Mouse (Mus musculus): ENCODE data around the gene Ecm1. TPM values are rescaled to one million over a fixed set of nuclear protein-coding genes. Genes with fewer than 3 reads are reported as not detected.

The Ecm1 gene
- polyA plus RNA-seq, 1 experiment from 2014 or later: 254 TPM

DNA sequence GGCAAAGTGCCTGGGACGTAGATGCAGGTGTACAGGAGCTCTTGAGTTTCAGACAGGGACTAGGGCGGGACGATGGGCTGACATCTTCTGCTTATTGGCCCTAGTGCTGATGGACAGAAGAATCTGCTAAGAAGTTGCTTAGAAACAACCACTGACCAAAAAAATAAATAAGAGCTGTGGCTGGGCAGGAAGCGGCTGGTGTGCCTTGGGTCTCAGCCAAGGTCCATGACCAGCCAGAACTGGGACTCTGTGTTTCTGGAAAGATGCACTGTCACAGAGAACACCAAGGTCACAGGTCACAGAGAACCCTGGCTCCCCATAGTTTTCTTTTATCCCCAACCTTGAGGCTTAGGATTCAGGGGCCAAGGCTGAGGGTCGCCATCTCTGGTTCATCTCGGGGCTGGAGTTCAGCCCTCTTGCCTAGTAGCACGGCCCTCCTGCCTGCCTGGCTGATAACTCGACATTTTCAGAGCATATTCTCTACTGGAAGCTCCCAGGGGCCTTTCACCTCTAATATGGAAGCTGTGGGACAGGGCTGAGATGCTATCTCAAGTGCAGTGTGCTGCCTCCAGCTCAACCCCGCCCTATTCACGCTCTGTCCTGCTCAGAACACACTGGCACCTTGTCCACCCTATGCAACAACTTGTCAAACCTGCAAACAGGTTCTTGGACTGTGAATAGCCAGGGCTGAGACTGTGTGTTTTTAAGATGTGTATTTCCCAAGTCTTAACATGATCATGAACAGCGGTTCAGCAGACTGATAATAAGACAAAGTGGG, 6.4 kb downstream of the Ecm1 start:
- peak overlapping the region; percentile 77 for H3K27ac ChIP-seq (replicated peaks)
- 0 out of 2 replicates have a peak, but pooled peaks cover 3% of the 10 kb centered on the region for H3K36me3 ChIP-seq (ENCODE audit: control insufficient read depth, insufficient read depth, low read length)
- H3K4me2 ChIP-seq (replicated peaks; ENCODE audit: low read depth): no peak overlapping the region
- TF ChIP-seq EP300 (optimal IDR thresholded peaks at IDR 0.05) (no peak), CTCF (IDR thresholded peaks at IDR 0.05; ENCODE audit: low read depth) (no peak)
- H3K9ac ChIP-seq (ENCODE audit: low read length): no peak overlapping the region
- no peak for DNase-seq (ENCODE audit: low spot score)
- 70% methylated on average over 11 of the region's 11 CpGs for WGBS
- H3K27me3 ChIP-seq (ENCODE audit: control insufficient read depth, insufficient read depth, low read length): no peaks in the 10 kb centered on the region
- peak; percentile 19; the same call in 1 of the 2 replicates for ATAC-seq (ENCODE audit: low FRiP score, low TSS enrichment)
- H3K4me1 ChIP-seq (replicated peaks; ENCODE audit: control insufficient read depth, insufficient read depth): peaks cover 3% of the 10 kb centered on the region; the same call in 1 of the 2 replicates
- no peak overlapping the region for H3K4me3 ChIP-seq (ENCODE audit: low read depth, low read length)
- no peaks in the 10 kb centered on the region for H3K9me3 ChIP-seq (ENCODE audit: control insufficient read depth, low read length)

DNA sequence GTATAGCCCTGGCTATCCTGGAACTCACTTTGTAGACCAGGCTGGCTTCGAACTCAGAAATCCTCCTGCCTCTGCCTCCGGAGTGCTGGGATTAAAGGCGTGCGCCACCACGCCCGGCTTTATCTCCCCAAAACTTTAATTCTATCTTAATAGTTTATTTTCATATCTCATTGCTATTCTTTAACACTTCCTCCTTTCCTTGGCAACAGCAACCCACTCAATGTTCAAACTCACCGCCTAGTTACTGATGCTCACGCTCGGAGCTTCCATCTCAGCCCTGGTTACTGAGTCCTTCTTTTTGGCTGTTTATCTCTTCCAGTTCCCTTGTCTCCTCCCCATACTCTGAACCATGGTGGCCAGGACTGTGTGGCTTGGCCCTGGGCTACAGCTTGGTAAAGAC, 7.1 kb downstream of the Ecm1 start:
- no peak for TF ChIP-seq CTCF (IDR thresholded peaks at IDR 0.05; ENCODE audit: low read depth)
- TF ChIP-seq EP300 (optimal IDR thresholded peaks at IDR 0.05): no peak
- Histone ChIP-seq H3K9ac (ENCODE audit: low read length) (no peak overlapping the region), H3K4me2 (replicated peaks; ENCODE audit: low read depth) (no peak overlapping the region), H3K4me3 (ENCODE audit: low read depth, low read length) (no peak overlapping the region), H3K9me3 (ENCODE audit: control insufficient read depth, low read length) (no peaks in the 10 kb centered on the region), H3K4me1 (replicated peaks; ENCODE audit: control insufficient read depth, insufficient read depth) (peaks cover 3% of the 10 kb centered on the region; the same call in 1 of the 2 replicates), H3K27me3 (ENCODE audit: control insufficient read depth, insufficient read depth, low read length) (no peaks in the 10 kb centered on the region), H3K36me3 (ENCODE audit: control insufficient read depth, insufficient read depth, low read length) (0 out of 2 replicates have a peak, but pooled peaks cover 3% of the 10 kb centered on the region), H3K27ac (replicated peaks) (no peak overlapping the region)
- no peak for ATAC-seq (ENCODE audit: low FRiP score, low TSS enrichment)
- WGBS: 87% methylated on average over 9 of the region's 9 CpGs
- no peak for DNase-seq (ENCODE audit: low spot score)

DNA sequence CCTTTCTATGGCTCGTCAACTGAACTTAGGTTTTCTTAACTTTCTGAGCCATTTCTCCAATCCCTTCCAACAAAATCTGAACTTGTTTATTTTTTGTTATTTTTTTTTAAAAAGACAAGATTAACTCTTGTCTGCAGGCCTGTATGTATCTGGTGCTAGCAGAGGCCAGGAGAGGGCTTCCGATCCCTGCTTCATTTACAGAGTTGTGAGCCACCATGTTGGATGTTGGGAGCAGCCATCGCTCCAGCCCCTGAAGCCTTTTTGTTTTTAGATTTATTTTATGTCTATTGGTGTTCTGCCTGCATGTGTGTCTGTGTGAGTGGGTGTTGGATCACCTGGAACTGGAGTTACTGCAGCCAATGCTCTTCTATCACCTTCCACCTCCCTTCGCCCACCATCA, 7.6 kb downstream of the Ecm1 start:
- Histone ChIP-seq H3K27ac (replicated peaks) (no peak overlapping the region), H3K9ac (ENCODE audit: low read length) (no peak overlapping the region), H3K9me3 (ENCODE audit: control insufficient read depth, low read length) (no peaks in the 10 kb centered on the region), H3K4me3 (ENCODE audit: low read depth, low read length) (no peak overlapping the region), H3K4me1 (replicated peaks; ENCODE audit: control insufficient read depth, insufficient read depth) (peaks cover 3% of the 10 kb centered on the region), H3K27me3 (ENCODE audit: control insufficient read depth, insufficient read depth, low read length) (no peaks in the 10 kb centered on the region), H3K36me3 (ENCODE audit: control insufficient read depth, insufficient read depth, low read length) (0 out of 2 replicates have a peak, but pooled peaks cover 3% of the 10 kb centered on the region), H3K4me2 (replicated peaks; ENCODE audit: low read depth) (no peak overlapping the region)
- no peak for ATAC-seq (ENCODE audit: low FRiP score, low TSS enrichment)
- no peak for TF ChIP-seq EP300 (optimal IDR thresholded peaks at IDR 0.05)
- peak; percentile 54 for TF ChIP-seq CTCF (IDR thresholded peaks at IDR 0.05; ENCODE audit: low read depth)
- no peak for DNase-seq (ENCODE audit: low spot score)
- 81% methylated on average over 4 of the region's 4 CpGs for WGBS

- no peak for DNase-seq (ENCODE audit: low spot score)
- Histone ChIP-seq H3K9me3 (ENCODE audit: control insufficient read depth, low read length) (no peaks in the 10 kb centered on the region), H3K27ac (replicated peaks) (no peak overlapping the region), H3K27me3 (ENCODE audit: control insufficient read depth, insufficient read depth, low read length) (no peaks in the 10 kb centered on the region), H3K36me3 (ENCODE audit: control insufficient read depth, insufficient read depth, low read length) (no peaks in the 10 kb centered on the region), H3K9ac (ENCODE audit: low read length) (no peak overlapping the region), H3K4me1 (replicated peaks; ENCODE audit: control insufficient read depth, insufficient read depth) (peaks cover 3% of the 10 kb centered on the region), H3K4me2 (replicated peaks; ENCODE audit: low read depth) (no peak overlapping the region), H3K4me3 (ENCODE audit: low read depth, low read length) (no peak overlapping the region)
- TF ChIP-seq CTCF (IDR thresholded peaks at IDR 0.05; ENCODE audit: low read depth) (no peak), EP300 (optimal IDR thresholded peaks at IDR 0.05) (no peak)
- 78% methylated on average over 7 of the region's 7 CpGs for WGBS
- no peak for ATAC-seq (ENCODE audit: low FRiP score, low TSS enrichment)
These were observed 8.9 kb downstream of the Ecm1 start for GRCm38 (mm10) chr3:95730431-95730830.

GRCm38 (mm10) chr3:95728906-95729305, 10.5 kb downstream of the Ecm1 start:
- DNase-seq (ENCODE audit: low spot score) (no peak), ATAC-seq (ENCODE audit: low FRiP score, low TSS enrichment) (no peak)
- WGBS: 74% methylated on average over 2 of the region's 2 CpGs

More at GRCm38 (mm10) chr3:95728906-95729305, 10.5 kb downstream of the Ecm1 start:
- Histone ChIP-seq H3K4me2 (replicated peaks; ENCODE audit: low read depth) (no peak overlapping the region), H3K36me3 (ENCODE audit: control insufficient read depth, insufficient read depth, low read length) (no peaks in the 10 kb centered on the region), H3K9me3 (ENCODE audit: control insufficient read depth, low read length) (no peaks in the 10 kb centered on the region), H3K9ac (ENCODE audit: low read length) (no peak overlapping the region), H3K27me3 (ENCODE audit: control insufficient read depth, insufficient read depth, low read length) (no peaks in the 10 kb centered on the region), H3K4me3 (ENCODE audit: low read depth, low read length) (no peak overlapping the region), H3K4me1 (replicated peaks; ENCODE audit: control insufficient read depth, insufficient read depth) (peaks cover 3% of the 10 kb centered on the region), H3K27ac (replicated peaks) (no peak overlapping the region)
- TF ChIP-seq CTCF (IDR thresholded peaks at IDR 0.05; ENCODE audit: low read depth) (no peak), EP300 (optimal IDR thresholded peaks at IDR 0.05) (no peak)

All from stomach, postnatal 0 days (tissue).